ENCODE assay signal across 8 mouse cellular contexts in genomic region chr10:29146858-29147640, GRCm38 (mm10). TPM values are rescaled to one million over a fixed set of nuclear protein-coding genes. Genes with fewer than 3 reads are reported as not detected.
A peak's percentile ranks its signal among the peaks of the same experiment; 100 is the strongest.
DNase-seq lines count a peak whose midpoint lies in the region; ATAC-seq lines count a peak whose summit lies in the region.

No protein-coding gene starts in this region.

- no peaks in the 10 kb centered on the region for H3K36me3 ChIP-seq in intestine, embryonic 14.5 days (ENCODE audit: control insufficient read depth, insufficient read depth, low read length)

- peaks cover 53% of the 10 kb centered on the region for H3K27me3 ChIP-seq in intestine, embryonic 14.5 days (replicated peaks; ENCODE audit: control insufficient read depth, insufficient read depth, low read length)

- H3K9me3 ChIP-seq in intestine, embryonic 14.5 days (ENCODE audit: control insufficient read depth, low read length): no peaks in the 10 kb centered on the region

- ATAC-seq in intestine, embryonic 14.5 days (replicated peaks; ENCODE audit: low FRiP score, low TSS enrichment, low read depth): peak; percentile 81
- no peak for ATAC-seq in erythroid progenitor cell, adult 5-6 weeks (replicated peaks; ENCODE audit: low FRiP score, poor library complexity, severe bottlenecking)

- H3K4me1 ChIP-seq in intestine, embryonic 14.5 days (replicated peaks; ENCODE audit: control insufficient read depth, insufficient read depth, low read length): peaks cover 13% of the 10 kb centered on the region

- intact Hi-C loops in gastrocnemius, postnatal 14 days (cut with DNase I; ENCODE audit: low total_unique reads): no loop called here

- H3K27ac ChIP-seq in intestine, embryonic 14.5 days (ENCODE audit: low read depth): no peak overlapping the region

- peak; percentile 79 for DNase-seq in adrenal gland, postnatal 25 days
- DNase-seq in embryo, embryonic 10 days (ENCODE audit: low spot score): peak; percentile 84
- DNase-seq in gastrocnemius, postnatal 14 days: peak; percentile 77
- peak; percentile 98 for DNase-seq in intestine, embryonic 14.5 days (ENCODE audit: low spot score)
- DNase-seq in left cerebral cortex, adult 9 months (ENCODE audit: low spot score in 2 of 2): peak; percentile 53 to 77
- DNase-seq in lung, postnatal 4 days: peak; percentile 75 to 77
- peak; percentile 75 for DNase-seq in right cerebral cortex, postnatal 14 days

- no peak overlapping the region; the same call in 1 of the 2 replicates for H3K9ac ChIP-seq in intestine, embryonic 14.5 days (ENCODE audit: low read length)

- peak overlapping the region; percentile 66 for H3K4me2 ChIP-seq in intestine, embryonic 14.5 days (ENCODE audit: low read length)

- peak overlapping the region; percentile 37 for H3K4me3 ChIP-seq in intestine, embryonic 14.5 days (ENCODE audit: low read depth, low read length)

- WGBS in intestine, embryonic 14.5 days: 1% methylated on average over 61 of the region's 65 CpGs

RNA-seq across cellular contexts. Expression of gene Soga3, which starts 3.4 kb away (rescaled TPM):
- 5.9 and 6.0 TPM in 2 replicates for total RNA-seq in adrenal gland, postnatal 25 days (2021)
- total RNA-seq in gastrocnemius, postnatal 14 days (2021): not detected
- 3.3 and 4.2 TPM in 2 replicates for polyA plus RNA-seq in intestine, embryonic 14.5 days (2014; fragmentation: Nextera tagmentation; extraction: Ambion mirVana)
- not detected in 2 replicates for total RNA-seq in erythroid progenitor cell, adult 5-6 weeks (2015; ENCODE audit: low replicate concordance)
- not detected in 2 replicates for total RNA-seq in erythroid progenitor cell, adult 5-6 weeks (2017; ENCODE audit: low replicate concordance)

RNA-seq across cellular contexts. Expression of gene Gm49353, which starts 51.7 kb away (rescaled TPM):
- total RNA-seq in adrenal gland, postnatal 25 days (2021): not detected in 2 replicates
- not detected for total RNA-seq in gastrocnemius, postnatal 14 days (2021)
- polyA plus RNA-seq in intestine, embryonic 14.5 days (2014; fragmentation: Nextera tagmentation; extraction: Ambion mirVana): 0.89 TPM in 1 of 2 replicates, not detected in the other
- not detected in 2 replicates for total RNA-seq in erythroid progenitor cell, adult 5-6 weeks (2015; ENCODE audit: low replicate concordance)
- not detected in 2 replicates for total RNA-seq in erythroid progenitor cell, adult 5-6 weeks (2017; ENCODE audit: low replicate concordance)
